Mouse (Mus musculus): ENCODE measurements around the gene Cntn4.

Gene Cntn4

DNA sequence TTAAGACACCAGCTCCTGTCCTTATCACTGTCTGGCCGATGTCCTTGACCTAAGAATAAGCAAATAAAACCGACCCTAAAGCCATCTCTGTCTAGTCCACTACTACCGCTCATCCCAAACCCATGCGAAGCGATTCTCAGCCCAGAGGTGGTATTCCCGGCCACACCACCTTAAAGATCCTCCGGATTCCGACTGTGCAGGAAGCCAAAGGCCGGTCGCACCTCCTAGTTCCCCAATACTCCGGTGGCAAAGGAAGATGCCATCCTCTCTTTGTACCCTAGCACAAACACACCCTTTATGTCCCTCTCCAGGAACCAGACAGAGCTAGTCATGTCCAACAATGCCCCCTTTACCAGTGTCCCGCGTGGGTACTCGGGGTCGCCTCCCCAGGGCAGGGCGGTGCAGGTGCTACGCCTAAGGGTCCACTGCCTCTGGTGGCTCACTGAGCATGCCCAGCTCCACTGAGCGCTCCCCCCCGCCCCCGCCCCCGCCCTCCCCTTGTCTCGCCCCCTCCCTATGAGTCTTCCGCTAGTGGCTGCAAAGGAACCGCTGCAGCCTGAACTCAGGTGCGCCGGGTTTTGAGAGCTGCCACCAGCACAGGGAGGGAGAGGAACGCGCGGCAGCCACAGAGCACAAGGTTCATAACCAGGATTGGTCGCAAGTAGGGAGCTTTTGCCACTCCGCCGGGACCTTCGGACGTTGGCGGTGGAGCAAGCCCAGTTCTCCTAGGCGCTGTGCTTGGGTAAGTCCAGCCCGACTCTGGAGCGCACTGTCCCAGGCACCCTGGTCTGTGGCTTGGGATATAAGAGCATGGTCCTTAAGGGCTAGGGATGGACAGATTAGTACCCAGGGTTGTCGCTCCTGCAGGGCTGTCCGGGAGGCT, at the start of gene Cntn4:
TSS of gene Cntn4 (plus strand) at position 512 of the 883 bp plus-strand sequence.
- no peak for DNase-seq

DNA sequence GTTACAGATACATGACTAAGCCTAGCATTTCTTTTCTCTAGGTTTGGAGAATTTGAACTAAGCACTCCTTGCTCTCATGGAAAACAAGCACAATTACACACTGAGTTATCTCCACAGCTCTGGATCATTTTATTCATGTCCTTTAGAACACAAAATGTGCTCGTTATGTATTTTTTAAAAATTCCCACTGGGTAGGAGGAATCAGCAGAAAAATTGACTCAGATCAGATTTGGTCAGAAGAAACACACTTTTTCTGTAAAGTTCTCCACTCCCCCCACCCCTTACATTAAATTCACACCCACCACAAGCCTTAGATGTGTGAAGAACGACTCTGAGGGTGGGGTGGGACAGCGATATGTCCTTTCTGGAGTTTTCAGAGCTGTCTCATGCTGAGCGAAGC, 3.2 kb upstream of the Cntn4 start:
- DNase-seq = no peak

DNA sequence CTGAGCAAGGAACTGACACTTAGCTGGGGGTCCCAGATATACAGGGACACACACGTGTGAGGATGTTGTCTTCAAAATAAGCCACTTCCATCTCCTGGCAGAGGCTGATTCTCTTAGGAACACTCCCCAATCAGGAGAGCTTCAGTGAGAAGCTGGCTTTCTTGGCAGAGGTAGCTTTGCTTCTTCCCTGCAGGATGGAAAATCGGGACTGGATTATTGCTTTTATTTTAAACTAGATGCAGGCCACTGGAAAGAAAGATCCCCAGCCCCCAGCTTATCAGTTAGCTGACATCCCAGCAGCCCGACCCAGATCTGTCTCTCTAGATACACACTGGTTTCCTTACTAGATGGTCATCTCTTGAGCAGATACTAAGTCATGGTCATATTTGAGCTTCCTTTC, 2.4 kb upstream of the Cntn4 start:
- no peak for DNase-seq

DNA sequence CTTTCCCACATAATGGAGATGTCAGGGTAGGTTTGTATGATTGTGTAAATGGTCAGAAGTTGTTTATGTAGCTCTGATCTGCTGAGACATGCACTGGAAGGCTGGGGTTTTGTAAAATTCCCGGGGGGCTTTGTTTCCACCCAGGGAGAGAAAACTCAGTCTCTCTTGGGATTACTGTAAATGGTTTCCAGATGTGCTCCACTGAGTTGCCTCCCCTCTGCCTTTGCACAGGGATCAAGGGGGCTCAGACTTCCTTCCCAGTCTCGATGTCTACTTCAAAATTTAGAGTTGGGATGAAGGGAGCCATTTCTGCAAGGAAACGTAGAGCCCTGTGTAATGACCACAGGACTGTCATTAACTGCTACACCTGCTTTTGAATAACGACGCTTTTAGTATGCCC, 823 bp upstream of the Cntn4 start:
- DNase-seq = no peak

DNA sequence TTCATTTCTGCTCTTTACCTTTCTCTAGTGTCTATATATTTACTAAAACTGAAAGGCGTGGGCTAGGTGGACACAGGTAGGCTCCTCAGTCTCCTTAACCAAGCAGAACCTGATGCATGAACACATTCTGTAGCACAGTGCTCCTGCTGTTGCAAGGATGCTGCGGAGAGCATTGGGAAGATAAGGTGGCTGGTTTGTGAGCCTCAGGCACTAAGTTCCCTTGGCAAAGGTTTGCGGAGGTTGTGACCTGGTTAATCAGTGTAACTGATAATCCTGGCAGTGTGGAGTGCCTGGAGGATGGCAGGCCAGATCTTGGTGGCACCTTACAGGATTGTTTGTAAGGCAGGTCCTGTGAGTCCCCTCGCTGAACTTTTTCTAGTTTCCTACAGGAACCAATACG, 1.3 kb downstream of the Cntn4 start:
- no peak for DNase-seq

DNA sequence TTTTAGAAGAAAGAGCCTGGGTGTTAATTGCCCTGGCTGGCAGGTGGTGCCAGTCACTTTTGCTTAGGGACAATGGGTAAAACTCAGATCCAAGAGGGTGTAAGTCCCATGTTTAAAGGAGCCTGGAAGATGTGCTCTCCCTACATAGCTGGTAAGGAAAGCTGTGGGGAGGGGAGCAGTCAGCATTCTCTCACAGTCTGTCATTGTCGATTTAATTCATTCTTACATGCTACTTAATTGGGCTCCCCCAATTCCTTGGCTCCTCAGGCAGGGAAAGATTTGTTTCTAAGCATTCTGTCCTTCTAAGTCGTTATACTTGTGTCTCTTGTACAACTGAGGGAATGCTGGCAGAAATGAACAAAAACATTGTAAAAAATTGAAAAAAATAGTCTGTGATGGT, 4.0 kb downstream of the Cntn4 start:
- no peak for DNase-seq

DNA sequence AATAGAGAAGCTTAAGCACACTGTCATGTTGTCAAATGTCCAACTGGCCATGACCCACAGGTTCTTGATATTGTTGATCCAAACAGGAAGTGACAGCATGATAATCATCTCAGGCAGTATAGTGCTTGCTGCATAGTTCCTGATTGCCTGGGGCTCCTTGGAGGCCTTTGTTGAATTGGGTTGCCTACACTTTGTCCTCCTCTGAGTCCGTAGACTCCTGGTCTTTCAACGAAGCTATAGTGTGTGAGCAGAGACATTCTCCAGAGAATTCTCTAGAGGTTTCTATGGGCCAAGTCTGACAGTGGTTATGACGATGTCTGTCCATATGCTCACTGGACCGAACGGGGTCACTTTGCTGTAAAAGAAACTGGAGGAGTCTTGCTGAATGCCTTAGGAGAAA, 5.8 kb downstream of the Cntn4 start:
- DNase-seq = no peak

DNA sequence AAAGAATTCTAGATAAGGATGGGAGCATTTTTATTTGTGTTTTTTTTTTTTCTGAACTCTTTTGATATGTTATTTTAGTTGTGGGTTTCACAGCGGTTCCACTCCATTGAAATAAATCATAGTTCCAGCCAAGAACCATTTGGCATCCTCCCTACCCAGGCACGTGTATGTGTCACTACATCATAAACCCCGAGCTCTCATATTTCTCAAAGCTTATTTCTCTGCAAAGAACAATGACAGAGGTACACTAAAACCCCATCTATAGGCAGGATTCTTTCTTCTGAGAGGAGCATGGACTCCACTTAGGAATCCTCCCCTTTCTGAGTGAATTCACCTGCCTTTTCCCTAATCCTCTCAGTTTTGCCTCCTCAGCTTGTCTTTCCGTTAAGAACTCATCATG, 6.7 kb downstream of the Cntn4 start:
- no peak for DNase-seq

DNA sequence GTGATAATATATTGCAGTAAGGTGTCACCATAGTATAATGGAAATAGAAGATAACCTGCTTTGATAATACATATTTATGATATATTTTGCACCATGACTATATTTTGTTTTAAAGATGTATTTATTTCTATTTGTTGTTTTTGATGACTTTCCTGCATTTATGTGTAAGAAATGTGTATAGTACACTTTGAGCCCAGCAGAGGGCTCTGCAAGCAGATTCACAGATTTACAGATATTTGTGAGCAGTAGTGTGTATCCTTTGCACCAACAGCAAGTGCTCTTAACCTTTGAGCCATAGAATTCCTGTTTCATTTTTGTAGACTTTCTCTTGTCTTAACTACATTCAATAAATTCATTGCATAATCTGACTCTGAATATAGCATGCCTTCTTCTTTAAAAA, 10.7 kb downstream of the Cntn4 start:
- no peak for DNase-seq

DNA sequence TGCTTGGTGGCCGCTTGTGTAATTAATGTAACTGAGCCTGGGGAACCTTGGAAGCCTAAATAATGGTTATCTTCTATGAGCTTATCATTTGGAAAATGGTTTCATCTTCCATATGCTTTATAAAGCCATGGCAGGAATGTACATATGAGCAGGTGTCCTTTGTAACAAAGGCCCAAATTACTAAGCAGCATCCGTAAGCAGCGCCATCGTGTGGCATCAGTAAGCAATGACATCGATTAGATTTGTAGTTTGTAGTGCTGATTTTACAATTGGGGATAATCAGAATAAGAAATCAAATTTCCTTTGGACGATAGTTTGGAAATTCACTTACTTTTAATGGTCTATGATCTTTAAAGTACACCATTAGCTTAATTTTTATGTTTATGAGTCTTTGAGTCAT, 64.6 kb downstream of the Cntn4 start:
- DNase-seq = no peak

DNA sequence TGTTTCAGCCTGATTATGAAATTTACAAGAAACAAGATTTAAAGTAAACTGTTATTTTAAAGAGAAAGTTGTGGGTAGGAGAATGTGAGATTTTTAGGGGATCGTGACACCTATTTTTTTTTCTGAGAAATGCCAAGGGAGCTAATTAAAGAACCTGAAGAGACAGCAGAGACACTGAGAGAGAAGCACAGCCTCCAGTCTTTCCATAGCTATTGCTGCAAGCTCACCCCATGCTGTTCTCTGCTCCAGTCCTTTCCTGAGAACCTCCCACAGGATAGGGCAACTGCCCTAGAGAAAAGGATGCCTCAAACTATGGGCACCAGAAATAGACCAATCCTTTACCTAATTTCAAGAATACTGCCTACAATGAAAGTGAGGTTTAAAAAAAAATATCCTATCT, 103.2 kb downstream of the Cntn4 start:
- DNase-seq = no peak

DNA sequence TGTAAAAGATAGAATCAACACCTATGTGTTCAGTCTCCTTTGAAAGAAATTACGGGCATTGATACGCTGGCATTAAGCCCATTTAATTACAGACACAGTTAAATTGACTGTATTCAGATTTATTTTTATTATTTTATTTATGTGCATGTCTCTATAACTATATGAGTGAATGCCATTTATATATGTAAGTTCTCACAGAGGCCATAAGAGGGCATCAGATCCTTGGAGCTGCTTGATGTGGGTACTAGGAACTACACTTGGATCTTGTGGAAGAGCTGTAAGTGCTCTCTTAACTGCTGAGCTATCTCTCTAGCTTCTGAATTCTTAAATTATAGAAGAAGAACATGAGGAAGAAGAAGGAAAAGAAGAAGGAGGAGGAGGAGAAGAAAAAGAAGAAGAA, 111.0 kb downstream of the Cntn4 start:
- DNase-seq = no peak

DNA sequence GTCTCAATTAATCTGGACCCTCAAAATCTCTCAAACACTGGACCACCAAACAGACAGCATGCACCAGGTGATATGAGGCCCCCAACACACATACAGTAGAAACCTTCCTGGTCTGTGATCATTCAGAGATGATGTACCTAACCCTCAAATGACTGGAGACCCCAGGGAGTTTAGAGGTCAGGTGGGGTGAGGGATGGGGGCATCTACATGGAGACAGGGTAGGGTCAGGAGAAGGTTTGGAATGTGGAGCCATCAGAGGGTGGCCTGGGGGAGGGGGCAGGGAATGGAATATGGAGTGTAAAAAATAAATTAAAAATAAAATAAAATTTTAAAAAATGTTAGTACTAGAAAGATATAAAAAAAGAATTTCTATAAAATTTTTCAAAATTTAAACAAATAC, 157.6 kb downstream of the Cntn4 start:
- DNase-seq = no peak

DNA sequence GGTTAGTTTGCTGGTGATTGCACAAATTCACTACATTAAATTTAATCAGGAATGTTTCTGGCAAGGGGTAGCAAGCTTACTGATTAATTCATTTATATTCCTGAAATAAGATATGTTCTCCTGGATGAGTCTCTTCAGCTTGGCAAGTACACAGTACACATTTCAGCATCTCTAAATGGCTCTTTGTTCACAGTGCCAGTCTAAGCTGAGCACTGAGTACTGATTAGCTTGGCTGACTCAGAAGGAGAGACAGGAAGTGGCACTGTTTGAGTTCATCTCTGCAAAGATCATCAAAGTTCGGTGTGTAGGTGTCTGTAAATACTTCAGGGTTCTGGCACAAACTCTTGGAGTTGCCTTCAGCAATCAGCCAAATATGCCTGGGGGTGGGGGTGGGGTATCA, 169.8 kb downstream of the Cntn4 start:
- DNase-seq = no peak

DNA sequence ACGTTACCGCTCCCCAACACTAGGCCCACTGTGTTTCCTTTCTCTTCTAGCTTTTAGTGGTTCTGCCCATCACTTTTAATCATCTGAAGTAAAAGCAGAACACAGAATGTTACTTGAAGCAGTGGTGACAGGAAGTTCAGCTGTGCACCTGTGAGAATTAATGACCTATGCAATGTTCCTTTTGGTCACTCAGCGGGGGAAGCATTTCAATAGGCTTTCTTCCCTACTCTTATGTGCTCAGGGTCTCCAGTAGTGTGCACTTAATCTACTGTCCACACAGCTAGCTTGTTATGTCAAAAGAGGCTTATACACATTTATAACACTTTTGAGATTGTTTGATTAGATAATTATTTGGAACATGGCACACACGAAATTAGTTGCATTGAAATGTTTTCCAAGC, 215.4 kb downstream of the Cntn4 start:
- DNase-seq = no peak

DNA sequence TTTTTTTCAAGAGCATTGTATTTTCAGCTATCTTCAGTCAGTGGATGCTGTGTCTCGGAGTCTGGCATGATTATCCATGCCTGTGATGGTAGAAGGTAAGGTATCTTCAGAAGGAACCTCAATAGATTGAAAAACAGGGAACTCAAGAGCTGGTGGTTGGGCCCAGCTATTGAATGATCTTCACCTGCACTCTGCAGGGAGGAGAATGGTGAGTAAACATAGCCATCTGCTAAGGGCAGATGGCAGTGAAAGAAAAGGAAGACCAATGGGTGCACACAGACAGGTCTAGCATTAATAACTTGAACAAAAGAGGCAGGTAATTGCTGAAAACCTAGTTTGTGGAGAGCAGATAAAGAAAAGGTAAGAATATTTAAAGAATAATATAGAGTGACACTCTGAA, 261.0 kb downstream of the Cntn4 start:
- no peak for DNase-seq

DNA sequence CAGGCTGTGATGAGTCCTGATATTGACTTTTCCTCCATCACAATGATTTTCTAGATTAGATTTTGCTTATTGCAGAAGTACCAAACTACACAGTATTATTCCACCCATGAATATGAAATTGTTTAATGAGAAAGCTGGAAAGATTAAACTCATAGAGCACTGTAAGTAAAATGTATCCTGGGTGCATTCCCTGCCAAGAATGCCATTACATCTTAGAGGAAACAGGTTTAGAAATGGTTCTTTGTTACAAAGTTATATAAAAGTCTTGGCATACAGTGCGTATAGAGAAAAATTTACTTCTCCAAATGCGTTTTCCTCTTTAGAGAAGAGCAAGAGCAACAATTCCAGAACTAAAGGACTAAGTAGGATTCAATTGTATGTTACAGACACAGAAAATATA, 261.8 kb downstream of the Cntn4 start:
- DNase-seq = no peak

DNA sequence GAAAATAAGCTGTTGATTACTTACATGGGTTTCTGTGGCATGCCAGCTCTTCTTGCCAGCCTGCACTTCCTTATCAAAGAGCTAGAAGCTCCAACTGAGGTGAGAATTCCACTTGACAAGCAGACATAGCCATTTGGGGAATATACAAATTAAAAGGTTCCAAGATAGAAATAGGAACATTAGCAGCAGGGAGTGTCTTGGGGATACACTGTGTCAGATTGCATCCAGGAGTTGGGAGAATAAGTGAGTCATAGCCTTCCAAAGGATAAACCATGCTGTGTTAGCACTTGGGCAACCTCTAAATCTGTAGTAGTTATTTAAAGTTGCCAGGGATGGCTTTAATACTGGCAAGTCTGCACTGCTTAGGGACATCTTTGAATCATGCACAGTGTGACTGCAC, 263.1 kb downstream of the Cntn4 start:
- DNase-seq = no peak

DNA sequence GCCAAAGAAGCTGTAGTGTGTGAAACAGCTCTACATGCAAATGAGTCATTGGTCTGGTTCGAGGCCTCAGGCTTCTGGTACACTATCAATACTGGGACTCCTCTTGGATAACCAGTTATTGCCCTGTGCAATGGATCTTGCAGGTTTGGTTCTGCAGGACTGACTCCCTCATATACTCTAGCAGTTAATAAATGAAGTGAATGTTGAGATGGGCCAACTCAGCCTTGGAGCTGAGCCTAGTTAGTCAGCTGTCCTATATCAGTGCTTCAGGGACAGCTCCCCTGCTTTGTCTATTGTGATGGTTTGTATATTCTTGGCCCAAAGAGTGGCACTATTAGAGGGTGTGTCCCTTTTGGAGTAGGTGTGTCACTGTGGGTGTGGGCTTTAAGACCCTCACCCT, 314.0 kb downstream of the Cntn4 start:
- no peak for DNase-seq

DNA sequence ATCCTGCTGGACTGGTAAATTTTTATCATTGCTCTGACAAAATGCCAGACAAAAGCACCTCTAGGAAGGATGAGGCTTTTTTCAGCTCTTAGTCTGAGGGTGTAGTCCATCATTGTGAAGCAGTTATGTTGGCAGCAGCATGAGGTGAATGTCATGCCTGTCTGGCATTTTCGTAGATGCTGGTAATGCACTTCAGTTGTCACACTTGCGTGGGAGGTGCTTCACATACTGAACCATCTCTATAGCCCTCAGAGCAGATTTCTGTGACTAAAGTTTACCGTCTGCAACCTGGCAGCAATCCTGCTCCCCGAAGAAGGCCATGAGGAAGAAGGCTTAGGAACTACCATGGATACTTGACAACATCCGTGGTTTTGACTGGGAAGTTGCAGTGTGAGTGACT, 335.6 kb downstream of the Cntn4 start:
- no peak for DNase-seq

DNA sequence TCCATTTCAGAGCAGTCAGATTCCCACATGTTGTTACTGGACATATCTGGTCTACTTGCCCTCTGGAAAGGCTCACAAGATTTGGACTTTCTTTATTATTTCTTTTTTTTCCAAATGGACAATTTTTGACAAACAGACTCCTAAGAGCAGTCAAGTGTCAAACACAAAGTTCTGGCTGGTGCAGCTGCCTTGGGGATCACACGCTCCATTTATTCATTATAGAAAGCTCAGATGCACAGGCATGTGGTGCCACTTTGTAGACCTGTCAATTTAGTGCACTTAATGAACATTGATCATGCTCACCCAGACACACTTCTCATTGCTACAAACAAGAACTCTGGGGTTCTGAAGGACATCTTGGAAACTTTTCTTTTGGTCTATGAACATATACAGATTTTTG, 337.7 kb downstream of the Cntn4 start:
- DNase-seq = no peak

DNA sequence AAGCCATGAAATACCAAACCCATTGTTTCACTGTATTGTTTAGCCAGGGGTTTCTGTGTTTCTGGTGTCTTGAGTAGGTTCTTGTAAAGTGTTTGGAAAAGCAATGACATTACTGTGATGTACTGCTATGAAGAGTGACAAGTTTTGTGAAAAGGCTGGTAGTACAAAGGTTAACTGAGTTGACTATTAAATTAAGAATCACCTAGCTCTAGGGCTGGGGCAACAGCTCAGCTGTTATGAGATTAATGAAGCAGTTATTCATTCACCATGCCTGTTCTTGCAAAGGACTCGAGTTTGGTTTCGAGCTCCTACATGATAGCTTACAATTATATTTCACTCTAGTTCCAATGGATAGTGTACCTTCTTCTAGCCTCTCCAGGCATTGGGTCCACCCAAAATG, 371.4 kb downstream of the Cntn4 start:
- DNase-seq = peak; percentile 12

DNA sequence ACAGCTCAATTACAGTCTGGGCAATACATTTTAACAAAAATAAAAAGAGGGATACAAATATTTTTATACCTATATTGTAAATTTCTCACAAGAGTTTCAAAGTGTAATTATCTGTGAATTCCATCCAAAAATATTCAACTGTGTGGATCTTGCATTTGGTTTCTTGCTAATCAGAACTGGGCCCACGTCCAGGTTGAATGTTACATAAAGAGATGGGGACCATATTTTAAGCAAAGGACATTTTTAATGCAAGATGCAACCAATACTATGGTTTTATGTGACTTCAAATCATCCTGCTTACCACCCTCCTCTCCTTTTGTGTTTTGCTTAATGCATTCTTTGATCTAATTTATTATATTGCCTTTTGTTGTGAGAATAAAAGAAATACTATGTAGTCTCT, 378.7 kb downstream of the Cntn4 start:
- DNase-seq = no peak

DNA sequence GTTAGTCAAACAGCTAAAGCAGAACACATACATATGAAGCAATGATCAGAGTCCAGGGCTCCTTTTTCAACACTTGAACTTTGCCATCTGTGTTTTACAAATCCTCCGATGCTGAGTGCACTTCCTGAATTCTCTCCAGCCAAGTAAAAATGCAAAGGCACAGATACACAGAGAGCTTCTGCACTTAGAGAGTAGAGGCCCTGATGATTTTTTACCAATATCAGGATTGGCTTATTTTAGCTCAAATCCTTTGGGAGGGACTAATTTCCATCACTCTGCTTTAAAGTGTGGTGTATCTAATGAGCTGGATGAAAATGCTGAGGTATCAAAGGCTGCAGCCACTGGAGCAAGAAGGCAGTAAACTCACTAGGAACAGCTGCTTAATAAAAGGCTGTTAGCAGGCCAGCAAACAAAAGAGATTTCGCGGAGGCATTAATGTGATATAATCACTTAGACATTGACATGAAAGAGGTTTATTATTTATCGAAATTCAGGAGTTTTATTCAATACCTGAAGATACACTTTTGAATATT, 400.7 kb downstream of the Cntn4 start:
- DNase-seq = no peak

DNA sequence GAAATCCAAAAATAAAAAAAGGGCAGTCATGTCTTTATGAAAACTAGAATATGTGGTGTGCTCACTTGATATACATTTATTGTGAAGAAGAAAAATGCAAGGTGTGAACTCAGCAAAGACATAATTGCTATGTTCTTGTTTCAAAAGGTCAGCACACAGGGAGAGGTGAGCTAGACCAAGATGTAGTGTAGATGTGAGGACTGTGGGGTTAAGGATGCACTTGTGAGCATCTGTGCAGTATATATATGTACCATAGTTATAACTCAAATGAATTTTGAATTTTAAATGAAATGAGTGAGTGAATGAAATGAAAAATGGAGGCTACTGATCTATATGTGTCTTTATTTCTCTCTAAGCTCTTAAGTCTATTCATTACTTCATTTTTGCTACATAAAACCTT, 401.2 kb downstream of the Cntn4 start:
- no peak for DNase-seq

Data from kidney, adult 11 months (tissue).